17 mouse cellular contexts compared by ENCODE assay signal in the genomic region with DNA sequence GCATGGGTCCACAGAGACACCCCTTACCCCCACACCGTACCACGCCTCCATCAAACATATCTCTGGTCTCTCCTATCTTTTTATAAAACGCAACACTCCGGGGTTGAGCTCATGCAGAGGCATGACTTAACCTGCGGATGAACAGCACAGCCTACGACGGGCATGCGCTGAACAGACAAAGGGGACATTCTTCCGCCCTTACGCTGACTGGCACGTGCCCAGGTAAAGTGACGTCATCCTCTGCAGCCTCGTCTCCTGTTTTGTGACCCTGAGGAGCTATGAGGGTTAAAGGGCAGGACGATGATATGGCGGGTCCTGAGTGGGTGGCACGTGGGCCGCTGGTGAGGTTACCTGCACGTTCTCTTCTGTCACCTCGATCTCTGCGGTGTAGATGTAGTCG.
A peak's percentile ranks its signal among the peaks of the same experiment; 100 is the strongest.
DNase-seq lines count a peak whose midpoint lies in the region; TF ChIP-seq lines count a peak whose summit lies in the region.
"Had no signal": no experiment of that assay in that cellular context is flagged by ENCODE, and none has a peak within 500 bp of the region (broad histone marks: within the 10 kb centered on the region; RNA-seq: fewer than 3 reads in every experiment).

No protein-coding gene starts in this region.

- 0 out of 2 replicates have a peak overlapping the region, but pooled peaks have one; percentile 7 for H3K4me3 ChIP-seq in E14TG2a.4 (replicated peaks; ENCODE audit: low read length)
- H3K4me3 ChIP-seq: embryonic facial prominence, embryonic 15.5 days; erythroblast, embryonic 14.5 days; forebrain, embryonic 12.5 days; heart, embryonic 12.5 days; hindbrain, embryonic 15.5 days had no signal

- no peaks in the 10 kb centered on the region for H3K9me3 ChIP-seq in E14TG2a.4 (ENCODE audit: low read length)
- H3K9me3 ChIP-seq: embryonic facial prominence, embryonic 15.5 days; forebrain, embryonic 12.5 days; heart, embryonic 12.5 days; hindbrain, embryonic 15.5 days had no signal

- TF ChIP-seq CTCF in E14TG2a.4 (conservative IDR thresholded peaks at IDR 0.05; ENCODE audit: low read length), result no peak

- DNase-seq in kidney, adult 11 months, result peak; percentile 23
- no peak for DNase-seq in kidney, adult 9 months
- peak; percentile 23 for DNase-seq in fat pad, adult 2 months (ENCODE audit: extremely low read depth, low read depth, low spot score)
- peak; percentile 79 for DNase-seq in testis, postnatal 10 days (ENCODE audit: low spot score)
- no peak for DNase-seq in ovary, postnatal 14 days (ENCODE audit: low spot score)
- no peak for DNase-seq in embryo, embryonic 11 days
- DNase-seq: adrenal gland, adult 8-10 months; cerebellum, adult 2 months; gastrocnemius, postnatal 25 days; heart, adult 18-20 months; heart, postnatal 36 days had no signal

- H3K27me3 ChIP-seq in E14TG2a.4 (ENCODE audit: insufficient read depth, low read length), result peaks cover 47% of the 10 kb centered on the region
- H3K27me3 ChIP-seq: embryonic facial prominence, embryonic 15.5 days; forebrain, embryonic 12.5 days; heart, embryonic 12.5 days; hindbrain, embryonic 15.5 days had no signal

- H3K36me3 ChIP-seq in E14TG2a.4 (ENCODE audit: insufficient read depth, low read length), result no peaks in the 10 kb centered on the region
- H3K36me3 ChIP-seq: embryonic facial prominence, embryonic 15.5 days; forebrain, embryonic 12.5 days; hindbrain, embryonic 15.5 days had no signal

- H3K4me1 ChIP-seq in E14TG2a.4 (replicated peaks; ENCODE audit: low read depth, low read length), result peaks cover 56% of the 10 kb centered on the region
- H3K4me1 ChIP-seq: hindbrain, embryonic 15.5 days had no signal

Comparison
In these comparisons a context has a peak if more than half of its experiments do, and no peak if none do; other contexts are left out.
1. DNase-seq: peak in kidney, adult 11 months (single experiment), fat pad, adult 2 months (single experiment) and testis, postnatal 10 days (single experiment); none in kidney, adult 9 months (single experiment), ovary, postnatal 14 days (single experiment) and embryo, embryonic 11 days (single experiment).